Mouse (Mus musculus) intestine, embryonic 14.5 days (tissue): ENCODE data around the gene Rnf149. TPM values are rescaled to one million over a fixed set of nuclear protein-coding genes. Genes with fewer than 3 reads are reported as not detected.

Experiments
- ATAC-seq: fragments of 200-750 bp; cut with Nextera tagmentation; replicated peaks from 2 replicates; pipeline ENCODE4 v1.8.0; 2017; ENCODE audit warnings: low read depth, moderate number of reproducible peaks, moderate TSS enrichment, moderate library complexity; ENCODE audit not compliant: low FRiP score, low TSS enrichment
- DNase-seq: peaks from one replicate; pipeline ENCODE4 v3.0.0-alpha.2; 2018; ENCODE audit warnings: low spot score
- H3K27ac ChIP-seq: fragments of 300-500 bp; sonication (generic); 2 replicates; pipeline ENCODE4 v1.5.1; 2014; ENCODE audit warnings: low read depth, mild to moderate bottlenecking, control low read depth
- H3K27me3 ChIP-seq: fragments of 300-500 bp; sonication (generic); replicated peaks from 2 replicates; pipeline ENCODE4 v1.6.1; 2014; ENCODE audit warnings: low read length, control low read depth; ENCODE audit not compliant: control insufficient read depth, insufficient read depth
- H3K36me3 ChIP-seq: fragments of 300-500 bp; sonication (generic); 2 replicates; pipeline ENCODE4 v1.6.1; 2014; ENCODE audit warnings: low read length, control low read depth; ENCODE audit not compliant: control insufficient read depth, insufficient read depth
- H3K4me1 ChIP-seq: fragments of 300-500 bp; sonication (generic); replicated peaks from 2 replicates; pipeline ENCODE4 v1.6.1; 2014; ENCODE audit warnings: low read length, control low read depth, mixed read lengths; ENCODE audit not compliant: control insufficient read depth, insufficient read depth
- H3K4me2 ChIP-seq: fragments of 300-500 bp; sonication (generic); 2 replicates; pipeline ENCODE4 v1.6.1; 2014; ENCODE audit warnings: low read length
- H3K4me3 ChIP-seq: fragments of 300-500 bp; sonication (generic); 2 replicates; pipeline ENCODE4 v1.5.1; 2014; ENCODE audit warnings: low read depth, low read length, control low read depth, mixed read lengths
- H3K9ac ChIP-seq: fragments of 300-500 bp; sonication (generic); 2 replicates; pipeline ENCODE4 v1.6.1; 2014; ENCODE audit warnings: mild to moderate bottlenecking, low read length
- H3K9me3 ChIP-seq: fragments of 300-500 bp; sonication (generic); 2 replicates; pipeline ENCODE4 v1.6.1; 2016; ENCODE audit warnings: low read length, control low read depth; ENCODE audit not compliant: control insufficient read depth
- WGBS: fragments of 180-500 bp; shearing (Covaris S2); extraction: QIAGEN DNeasy Blood & Tissue Kit; methylation state at CpG from one replicate; pipeline ENCODE4 v1.1.7; 2014; 5-methylcytosine and 5-hydroxymethylcytosine counted together
- polyA plus RNA-seq: library from polyadenylated mRNA; unstranded; fragments of >200 nt; fragmentation: Nextera tagmentation; extraction: Ambion mirVana; gene quantifications from 2 replicates; pipeline ENCODE4 v1.2.1, GENCODE M21; 2014

Rnf149 gene
- 39.8 and 44.7 TPM in 2 replicates for polyA plus RNA-seq

- Histone ChIP-seq H3K9ac (peak within 1 kb of the TSS; percentile 92), H3K4me2 (peak within 1 kb of the TSS; percentile 80), H3K4me1 (peaks cover 16% of the 10 kb centered on the region), H3K27ac (peak within 1 kb of the TSS; percentile 98), H3K27me3 (no peaks in the 10 kb centered on the region), H3K4me3 (peak within 1 kb of the TSS; percentile 94), H3K36me3 (no peaks in the 10 kb centered on the region), H3K9me3 (no peaks in the 10 kb centered on the region)
- DNase-seq (peak; percentile 99), ATAC-seq (peak; percentile 97)
- under 1% methylated on average over 46 of the region's 49 CpGs for WGBS
Measured at GRCm38 (mm10) chr1:39577253-39577705, at the start of gene Rnf149. Rnf149 (minus strand) TSS chr1:39577405.

- H3K4me1 ChIP-seq, result no peaks in the 10 kb centered on the region
- no peaks in the 10 kb centered on the region for H3K27me3 ChIP-seq
- no peak overlapping the region for H3K27ac ChIP-seq
- DNase-seq, result no peak
- no peak for ATAC-seq
- no peaks in the 10 kb centered on the region for H3K9me3 ChIP-seq
- no peak overlapping the region for H3K9ac ChIP-seq
- no peaks in the 10 kb centered on the region for H3K36me3 ChIP-seq
- H3K4me2 ChIP-seq, result no peak overlapping the region
- WGBS, result 47% methylated on average over 3 of the region's 3 CpGs
- no peak overlapping the region for H3K4me3 ChIP-seq
Measured at GRCm38 (mm10) chr1:39625491-39625890, 48.3 kb upstream of the Rnf149 start.

- no peak for DNase-seq
- Histone ChIP-seq H3K9ac (no peak overlapping the region), H3K4me1 (no peaks in the 10 kb centered on the region; the same call in 1 of the 2 replicates), H3K27ac (no peak overlapping the region), H3K4me3 (no peak overlapping the region), H3K9me3 (no peaks in the 10 kb centered on the region), H3K4me2 (no peak overlapping the region), H3K36me3 (no peaks in the 10 kb centered on the region), H3K27me3 (no peaks in the 10 kb centered on the region)
- 56% methylated on average over 1 of the region's 1 CpGs for WGBS
- no peak for ATAC-seq
Measured at GRCm38 (mm10) chr1:39623729-39624128, 46.5 kb upstream of the Rnf149 start.

DNA sequence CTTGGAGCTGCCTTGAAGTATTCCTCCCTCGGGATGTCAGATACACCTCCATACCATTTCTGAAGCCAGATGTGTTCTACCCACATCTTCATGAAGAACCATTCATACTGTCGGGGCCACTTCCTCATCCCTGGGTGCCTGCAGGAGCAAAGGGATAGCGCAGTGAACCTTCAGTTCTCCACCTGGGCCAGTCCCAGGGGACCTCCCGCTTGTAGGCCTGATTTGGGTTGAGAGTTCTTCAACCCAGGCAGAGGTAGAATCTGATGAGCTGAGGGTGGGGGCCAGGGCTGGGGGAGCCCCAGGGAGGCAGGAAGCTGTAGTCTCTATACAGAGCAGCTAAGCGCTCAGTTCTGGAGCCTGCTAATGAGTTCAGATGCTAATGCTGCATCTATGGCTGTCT, 45.9 kb upstream of the Rnf149 start:
- H3K9me3 ChIP-seq, result no peaks in the 10 kb centered on the region
- H3K4me2 ChIP-seq, result no peak overlapping the region
- no peak overlapping the region for H3K9ac ChIP-seq
- H3K27ac ChIP-seq, result no peak overlapping the region
- H3K4me1 ChIP-seq, result peaks cover 4% of the 10 kb centered on the region; the same call in 1 of the 2 replicates
- H3K4me3 ChIP-seq, result no peak overlapping the region
- ATAC-seq (no peak), DNase-seq (no peak)
- H3K27me3 ChIP-seq, result no peaks in the 10 kb centered on the region
- H3K36me3 ChIP-seq, result no peaks in the 10 kb centered on the region
- WGBS, result 95% methylated on average over 5 of the region's 5 CpGs

DNA sequence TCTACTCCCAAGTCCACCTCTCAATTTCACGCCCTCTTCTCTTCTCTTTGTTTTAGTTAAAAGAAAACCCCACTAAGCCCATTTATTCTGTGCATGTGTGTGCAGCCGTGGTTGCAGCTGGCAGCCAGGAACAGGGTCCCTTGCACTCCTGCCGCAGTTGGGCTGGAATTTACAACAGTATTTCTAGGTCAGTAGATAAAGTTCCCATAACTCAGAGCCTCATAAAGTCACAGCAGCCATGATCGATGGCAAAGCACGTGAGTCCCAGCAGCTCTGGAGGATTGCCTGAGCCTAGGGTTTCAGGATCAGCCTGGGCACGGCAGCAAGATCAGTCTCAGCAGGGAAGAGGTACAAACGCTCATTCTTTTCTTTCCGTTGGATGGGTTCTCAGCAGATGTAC, 41.3 kb upstream of the Rnf149 start:
- ATAC-seq (0 out of 2 replicates have a peak, but pooled peaks have one; percentile 22), DNase-seq (no peak)
- WGBS, result 22% methylated on average over 8 of the region's 8 CpGs
- H3K4me3 ChIP-seq, result no peak overlapping the region
- H3K9ac ChIP-seq, result no peak overlapping the region
- H3K27ac ChIP-seq, result no peak overlapping the region
- H3K36me3 ChIP-seq, result no peaks in the 10 kb centered on the region
- H3K4me2 ChIP-seq, result no peak overlapping the region
- H3K4me1 ChIP-seq, result peaks cover 10% of the 10 kb centered on the region
- no peaks in the 10 kb centered on the region for H3K27me3 ChIP-seq
- H3K9me3 ChIP-seq, result no peaks in the 10 kb centered on the region

DNA sequence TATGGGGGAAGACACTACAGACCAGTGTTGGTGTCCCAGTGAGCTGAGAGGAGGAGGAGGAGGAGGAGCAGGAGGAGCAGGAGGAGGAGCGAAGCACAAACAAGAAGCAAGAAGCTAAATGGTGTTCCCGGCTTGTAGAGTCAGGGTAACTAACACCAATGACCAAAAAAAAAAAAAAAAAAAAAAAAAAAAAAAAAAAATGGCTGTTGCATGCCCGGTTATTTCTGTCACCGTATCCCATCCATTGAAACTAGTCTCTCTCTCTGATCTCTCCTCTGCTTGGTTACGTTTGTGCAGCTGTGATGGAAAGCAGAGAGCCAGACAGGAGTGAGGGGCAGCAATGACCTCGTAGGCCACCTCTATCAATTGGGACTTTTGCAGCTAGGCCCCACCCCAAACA, 38.3 kb upstream of the Rnf149 start:
- Histone ChIP-seq H3K9me3 (no peaks in the 10 kb centered on the region), H3K4me3 (no peak overlapping the region), H3K9ac (no peak overlapping the region), H3K27me3 (no peaks in the 10 kb centered on the region), H3K27ac (no peak overlapping the region), H3K4me2 (no peak overlapping the region), H3K4me1 (peaks cover 10% of the 10 kb centered on the region), H3K36me3 (no peaks in the 10 kb centered on the region)
- 69% methylated on average over 6 of the region's 6 CpGs for WGBS
- DNase-seq, result no peak
- no peak for ATAC-seq

- Histone ChIP-seq H3K36me3 (no peaks in the 10 kb centered on the region), H3K27me3 (no peaks in the 10 kb centered on the region), H3K27ac (no peak overlapping the region), H3K4me1 (peaks cover 10% of the 10 kb centered on the region), H3K9ac (no peak overlapping the region), H3K4me3 (no peak overlapping the region), H3K9me3 (no peaks in the 10 kb centered on the region), H3K4me2 (peak overlapping the region; percentile 18; the same call in 1 of the 2 replicates)
- WGBS, result 25% methylated on average over 11 of the region's 11 CpGs
- DNase-seq (peak; percentile 85), ATAC-seq (peak; percentile 46; the same call in 1 of the 2 replicates)
Measured at GRCm38 (mm10) chr1:39614462-39615279, 37.5 kb upstream of the Rnf149 start.

DNA sequence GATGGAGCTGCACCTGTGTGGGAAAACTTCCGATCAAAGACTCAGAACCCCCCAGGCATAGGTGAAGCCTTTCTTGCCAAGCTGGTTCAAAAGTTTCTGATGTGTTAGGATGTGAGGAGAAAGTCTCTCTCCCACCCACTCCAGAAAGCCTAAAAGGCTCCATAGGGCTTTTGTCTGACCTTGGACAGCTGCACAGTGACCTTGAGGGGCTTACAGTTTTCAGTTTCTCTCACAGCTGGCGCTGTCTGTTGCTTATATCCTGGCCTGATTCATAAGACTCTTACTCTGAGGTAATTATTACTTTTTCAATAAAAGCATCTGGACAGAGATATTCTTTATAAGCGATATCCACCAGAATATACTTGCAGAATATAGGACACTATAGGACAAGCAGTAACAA, 35.9 kb upstream of the Rnf149 start:
- H3K4me2 ChIP-seq, result no peak overlapping the region
- ATAC-seq (no peak), DNase-seq (no peak)
- peaks cover 11% of the 10 kb centered on the region; the same call in 1 of the 2 replicates for H3K4me1 ChIP-seq
- no peak overlapping the region for H3K4me3 ChIP-seq
- no peaks in the 10 kb centered on the region for H3K27me3 ChIP-seq
- H3K27ac ChIP-seq, result no peak overlapping the region
- H3K36me3 ChIP-seq, result no peaks in the 10 kb centered on the region
- 74% methylated on average over 3 of the region's 3 CpGs for WGBS
- no peaks in the 10 kb centered on the region for H3K9me3 ChIP-seq
- no peak overlapping the region for H3K9ac ChIP-seq
